Mouse (Mus musculus): Measurements from ENCODE around the gene Cdyl2. TPM values are rescaled to one million over a fixed set of nuclear protein-coding genes. Genes with fewer than 3 reads are reported as not detected.

The Cdyl2 gene
- 10 to 100 TPM; 16.8 to 23.2 TPM for total RNA-seq (2021)

- DNase-seq (ENCODE audit: low spot score in 2 of 2) = peak; percentile 86 to 87
- intact Hi-C loops (cut with DNase I) = loop anchor here (1.0 to 5.0 kb wide), 3 partner anchors 61 to 129 kb away; no protein-coding TSS in a partner anchor
Observed at GRCm38 (mm10) chr8:116732684-116733647, at the start of gene Cdyl2. Cdyl2 (minus strand) TSS chr8:116732991.

GRCm38 (mm10) chr8:116780594-116780993 is 47.8 kb upstream of the Cdyl2 start:
- DNase-seq (ENCODE audit: low spot score in 2 of 2) = no peak
- intact Hi-C loops (cut with DNase I) = no loop called here

GRCm38 (mm10) chr8:116774220-116774619 is 41.4 kb upstream of the Cdyl2 start:
- intact Hi-C loops (cut with DNase I) = no loop called here

GRCm38 (mm10) chr8:116772727-116773126 is 39.9 kb upstream of the Cdyl2 start:
- intact Hi-C loops (cut with DNase I) = no loop called here
- no peak for DNase-seq (ENCODE audit: low spot score in 2 of 2)

More at GRCm38 (mm10) chr8:116774220-116774619, 41.4 kb upstream of the Cdyl2 start:
- no peak for DNase-seq (ENCODE audit: low spot score in 2 of 2)

GRCm38 (mm10) chr8:116771797-116772343 is 39.1 kb upstream of the Cdyl2 start:
- no peak for DNase-seq (ENCODE audit: low spot score in 2 of 2)
- intact Hi-C loops (cut with DNase I) = no loop called here

- intact Hi-C loops (cut with DNase I) = no loop called here
- DNase-seq (ENCODE audit: low spot score in 2 of 2) = no peak
Observed at GRCm38 (mm10) chr8:116770756-116771155, 38.0 kb upstream of the Cdyl2 start.

- no peak for DNase-seq (ENCODE audit: low spot score in 2 of 2)
- intact Hi-C loops (cut with DNase I) = loop anchor here (10.0 kb wide), 1 partner anchor 271 kb away; no protein-coding TSS in a partner anchor
Observed at GRCm38 (mm10) chr8:116756174-116756573, 23.4 kb upstream of the Cdyl2 start.

GRCm38 (mm10) chr8:116755557-116755956 is 22.8 kb upstream of the Cdyl2 start:
- intact Hi-C loops (cut with DNase I) = loop anchor here (10.0 kb wide), 1 partner anchor 271 kb away; no protein-coding TSS in a partner anchor
- no peak for DNase-seq (ENCODE audit: low spot score in 2 of 2)

GRCm38 (mm10) chr8:116740726-116741125 is 7.9 kb upstream of the Cdyl2 start:
- intact Hi-C loops (cut with DNase I) = no loop called here

GRCm38 (mm10) chr8:116735306-116735705 is 2.5 kb upstream of the Cdyl2 start:
- intact Hi-C loops (cut with DNase I) = no loop called here
- peak; percentile 13 to 26 for DNase-seq (ENCODE audit: low spot score in 2 of 2)

More at GRCm38 (mm10) chr8:116740726-116741125, 7.9 kb upstream of the Cdyl2 start:
- no peak for DNase-seq (ENCODE audit: low spot score in 2 of 2)

GRCm38 (mm10) chr8:116734176-116734575 is 1.4 kb upstream of the Cdyl2 start:
- intact Hi-C loops (cut with DNase I) = loop anchor here (5.0 kb wide), 2 partner anchors 62 to 128 kb away; no protein-coding TSS in a partner anchor
- no peak for DNase-seq (ENCODE audit: low spot score in 2 of 2)

- DNase-seq (ENCODE audit: low spot score in 2 of 2) = no peak
- intact Hi-C loops (cut with DNase I) = loop anchor here (5.0 kb wide), 2 partner anchors 61 to 129 kb away; no protein-coding TSS in a partner anchor
Observed at GRCm38 (mm10) chr8:116733648-116734014, 840 bp upstream of the Cdyl2 start.

- intact Hi-C loops (cut with DNase I) = loop anchor here (1.0 to 5.0 kb wide), 3 partner anchors 60 to 130 kb away; no protein-coding TSS in a partner anchor
- no peak for DNase-seq (ENCODE audit: low spot score in 2 of 2)
Observed at GRCm38 (mm10) chr8:116731976-116732683, 661 bp downstream of the Cdyl2 start.

GRCm38 (mm10) chr8:116721451-116721850 is 11.3 kb downstream of the Cdyl2 start:
- intact Hi-C loops (cut with DNase I) = no loop called here
- no peak for DNase-seq (ENCODE audit: low spot score in 2 of 2)

GRCm38 (mm10) chr8:116707496-116707895 is 25.3 kb downstream of the Cdyl2 start:
- intact Hi-C loops (cut with DNase I) = no loop called here
- DNase-seq (ENCODE audit: low spot score in 2 of 2) = no peak

- DNase-seq (ENCODE audit: low spot score in 2 of 2) = no peak
- intact Hi-C loops (cut with DNase I) = no loop called here
Observed at GRCm38 (mm10) chr8:116702501-116702900, 30.3 kb downstream of the Cdyl2 start.

GRCm38 (mm10) chr8:116692931-116693330 is 39.9 kb downstream of the Cdyl2 start:
- no peak for DNase-seq (ENCODE audit: low spot score in 2 of 2)
- intact Hi-C loops (cut with DNase I) = no loop called here

GRCm38 (mm10) chr8:116689741-116690140 is 43.0 kb downstream of the Cdyl2 start:
- intact Hi-C loops (cut with DNase I) = no loop called here
- DNase-seq (ENCODE audit: low spot score in 2 of 2) = no peak

GRCm38 (mm10) chr8:116676174-116676573 is 56.6 kb downstream of the Cdyl2 start:
- intact Hi-C loops (cut with DNase I) = no loop called here
- no peak for DNase-seq (ENCODE audit: low spot score in 2 of 2)
